Mouse (Mus musculus) megakaryocyte, embryonic 14.5 days (primary cell): Measurements from ENCODE around the gene Rgma.

Experiments used
- FLI1 ChIP-seq: IDR thresholded peaks from 2 replicates; pipeline ENCODE4 v1.6.1; 2012; ENCODE audit warnings: low read length, inconsistent platforms, mixed read lengths
- GATA1 ChIP-seq: IDR thresholded peaks from 3 replicates; pipeline ENCODE4 v1.6.1; 2012; ENCODE audit warnings: mixed read lengths, low read length, inconsistent platforms, borderline replicate concordance

GRCm38 (mm10) chr7:73326680-73327079 lies 48.6 kb upstream of the Rgma start:
- TF ChIP-seq GATA1 (no peak), FLI1 (no peak)
